Mouse (Mus musculus) megakaryocyte, embryonic 14.5 days (primary cell): ENCODE measurements around the gene Heatr1.

Experiments
- FLI1 ChIP-seq: IDR thresholded peaks from 2 replicates; pipeline ENCODE4 v1.6.1; 2012; ENCODE audit warnings: low read length, inconsistent platforms, mixed read lengths
- GATA1 ChIP-seq: IDR thresholded peaks from 3 replicates; pipeline ENCODE4 v1.6.1; 2012; ENCODE audit warnings: mixed read lengths, low read length, inconsistent platforms, borderline replicate concordance

DNA sequence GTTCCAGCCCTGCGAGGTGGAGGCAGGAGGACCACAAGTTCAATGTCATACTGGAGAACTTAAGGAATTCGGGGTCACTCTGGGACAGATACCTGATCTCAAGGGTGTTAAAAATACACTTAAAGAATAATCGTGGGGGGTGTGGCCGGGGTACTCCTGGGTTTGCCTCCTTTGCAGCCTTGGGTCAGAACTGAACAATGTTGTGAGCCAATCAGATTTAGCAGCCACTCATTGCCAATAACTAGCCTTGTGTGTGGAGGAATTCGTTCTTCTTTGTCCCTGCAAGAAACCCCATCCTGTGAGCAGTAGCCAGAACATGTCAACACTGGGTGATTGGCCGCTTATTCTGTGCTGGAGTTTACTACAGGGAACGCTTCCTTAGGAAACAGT is 66.9 kb downstream of the Heatr1 start:
- TF ChIP-seq FLI1 (no peak), GATA1 (no peak)
